25 mouse cellular contexts compared by ENCODE assay signal in genomic region chr7:70279101-70279500, GRCm38 (mm10).
A peak's percentile ranks its signal among the peaks of the same experiment; 100 is the strongest.
DNase-seq lines count a peak whose midpoint lies in the region; ATAC-seq and TF ChIP-seq lines count a peak whose summit lies in the region.
"Had no signal": no experiment of that assay in that cellular context is flagged by ENCODE, and none has a peak within 500 bp of the region (broad histone marks: within the 10 kb centered on the region; RNA-seq: fewer than 3 reads in every experiment).

No protein-coding gene starts in this region.

- WGBS in hindbrain, embryonic 11.5 days, result 2% methylated on average over 3 of the region's 3 CpGs
- WGBS in hindbrain, embryonic 12.5 days, result 5% methylated on average over 3 of the region's 3 CpGs
- WGBS in midbrain, embryonic 14.5 days, result 3% methylated on average over 3 of the region's 3 CpGs
- whole genome bisulfite sequencing in midbrain, embryonic 13.5 days, result under 1% methylated on average over 3 of the region's 3 CpGs

- TF ChIP-seq POLR2A in brain, embryonic 14.5 days (IDR thresholded peaks at IDR 0.05; ENCODE audit: borderline replicate concordance, extremely low read depth, insufficient read depth, insufficient read length, poor library complexity, severe bottlenecking), result no peak

- no peak overlapping the region for H3K4me3 ChIP-seq in hindbrain, embryonic 11.5 days (ENCODE audit: low read depth, low read length)
- H3K4me3 ChIP-seq in hindbrain, embryonic 12.5 days, result no peak overlapping the region
- no peak overlapping the region for H3K4me3 ChIP-seq in midbrain, embryonic 14.5 days (replicated peaks; ENCODE audit: low read depth, low read length)
- no peak overlapping the region for H3K4me3 ChIP-seq in midbrain, embryonic 13.5 days (replicated peaks)
- H3K4me3 ChIP-seq: embryonic facial prominence, embryonic 12.5 days; forebrain, embryonic 13.5 days; forebrain, embryonic 15.5 days had no signal

- H3K9ac ChIP-seq in hindbrain, embryonic 11.5 days (ENCODE audit: low read depth, low read length), result no peak overlapping the region
- H3K9ac ChIP-seq in hindbrain, embryonic 12.5 days, result no peak overlapping the region
- H3K9ac ChIP-seq in midbrain, embryonic 14.5 days (replicated peaks; ENCODE audit: low read length), result no peak overlapping the region
- no peak overlapping the region for H3K9ac ChIP-seq in midbrain, embryonic 13.5 days (replicated peaks)
- H3K9ac ChIP-seq: embryonic facial prominence, embryonic 12.5 days; forebrain, embryonic 13.5 days; forebrain, embryonic 15.5 days; forebrain, postnatal 0 days had no signal

- no peak for TF ChIP-seq CTCF in brain, embryonic 14.5 days (IDR thresholded peaks at IDR 0.05; ENCODE audit: borderline replicate concordance, extremely low read depth, insufficient read depth, insufficient read length)

- peak; percentile 43 for DNase-seq in embryo, embryonic 10.5 days (ENCODE audit: low spot score)
- DNase-seq in embryo, embryonic 11 days, result no peak
- peak; percentile 35 for DNase-seq in hindbrain, embryonic 11.5 days (ENCODE audit: low spot score)
- peak; percentile 21 for DNase-seq in midbrain, embryonic 14.5 days
- DNase-seq in brain, embryonic 14.5 days (ENCODE audit: low read depth), result peak; percentile 20
- DNase-seq: adrenal gland, adult 8-10 months; adrenal gland, postnatal 25 days; B cell, adult 2 months; cerebellum, adult 11-12 months; cerebellum, adult 2 months; cerebellum, adult 9-10 months; cerebellum, postnatal 10 days; cerebellum, postnatal 25 days; forebrain, postnatal 0 days had no signal

- H3K4me1 ChIP-seq in hindbrain, embryonic 11.5 days (replicated peaks; ENCODE audit: control insufficient read depth, insufficient read depth, low read length), result peaks cover 10% of the 10 kb centered on the region
- peaks cover 24% of the 10 kb centered on the region for H3K4me1 ChIP-seq in hindbrain, embryonic 12.5 days
- 0 out of 2 replicates have a peak, but pooled peaks cover 4% of the 10 kb centered on the region for H3K4me1 ChIP-seq in midbrain, embryonic 14.5 days (ENCODE audit: control insufficient read depth, insufficient read depth, low read length)
- peaks cover 25% of the 10 kb centered on the region for H3K4me1 ChIP-seq in midbrain, embryonic 13.5 days (replicated peaks)

- H3K27me3 ChIP-seq in hindbrain, embryonic 11.5 days (ENCODE audit: control insufficient read depth, insufficient read depth, low read length), result peaks cover 42% of the 10 kb centered on the region
- H3K27me3 ChIP-seq in hindbrain, embryonic 12.5 days, result peaks cover 68% of the 10 kb centered on the region
- H3K27me3 ChIP-seq in midbrain, embryonic 14.5 days (ENCODE audit: control insufficient read depth, insufficient read depth, low read length), result peaks cover 70% of the 10 kb centered on the region
- peaks cover 85% of the 10 kb centered on the region for H3K27me3 ChIP-seq in midbrain, embryonic 13.5 days
- H3K27me3 ChIP-seq: CH12.LX, Patski had no signal

- H3K36me3 ChIP-seq in hindbrain, embryonic 11.5 days (ENCODE audit: control insufficient read depth, insufficient read depth, low read length), result no peaks in the 10 kb centered on the region
- no peaks in the 10 kb centered on the region for H3K36me3 ChIP-seq in hindbrain, embryonic 12.5 days
- H3K36me3 ChIP-seq in midbrain, embryonic 14.5 days (ENCODE audit: control insufficient read depth, insufficient read depth, low read length), result no peaks in the 10 kb centered on the region
- no peaks in the 10 kb centered on the region for H3K36me3 ChIP-seq in midbrain, embryonic 13.5 days
- H3K36me3 ChIP-seq: embryonic facial prominence, embryonic 10.5 days; embryonic facial prominence, embryonic 12.5 days; forebrain, embryonic 15.5 days; G1E had no signal

- H3K27ac ChIP-seq in hindbrain, embryonic 11.5 days (ENCODE audit: low read depth, low read length), result no peak overlapping the region
- H3K27ac ChIP-seq in hindbrain, embryonic 12.5 days, result no peak overlapping the region
- no peak overlapping the region for H3K27ac ChIP-seq in midbrain, embryonic 14.5 days (replicated peaks; ENCODE audit: low read depth, low read length)
- no peak overlapping the region for H3K27ac ChIP-seq in midbrain, embryonic 13.5 days
- H3K27ac ChIP-seq: embryonic facial prominence, embryonic 10.5 days; embryonic facial prominence, embryonic 12.5 days; forebrain, embryonic 13.5 days; forebrain, embryonic 15.5 days had no signal

- no peak overlapping the region for H3K4me2 ChIP-seq in hindbrain, embryonic 11.5 days (replicated peaks; ENCODE audit: low read depth, low read length)
- H3K4me2 ChIP-seq in hindbrain, embryonic 12.5 days (replicated peaks), result no peak overlapping the region
- no peak overlapping the region for H3K4me2 ChIP-seq in midbrain, embryonic 14.5 days (ENCODE audit: low read length)
- H3K4me2 ChIP-seq in midbrain, embryonic 13.5 days (replicated peaks), result no peak overlapping the region
- H3K4me2 ChIP-seq: forebrain, embryonic 13.5 days; forebrain, embryonic 15.5 days had no signal

- ATAC-seq in hindbrain, embryonic 11.5 days (ENCODE audit: low FRiP score), result no peak
- ATAC-seq in hindbrain, embryonic 12.5 days (ENCODE audit: low FRiP score), result no peak
- no peak for ATAC-seq in midbrain, embryonic 14.5 days (ENCODE audit: low FRiP score, low TSS enrichment)
- ATAC-seq in midbrain, embryonic 13.5 days, result no peak
- ATAC-seq: activated CD4-positive, CD25-positive, alpha-beta regulatory T cell, adult 4 months; CD4-positive, CD25-positive, alpha-beta regulatory T cell, adult 4 months; forebrain, embryonic 13.5 days; forebrain, embryonic 15.5 days; forebrain, postnatal 0 days; Patski had no signal

- H3K9me3 ChIP-seq in hindbrain, embryonic 11.5 days (ENCODE audit: control insufficient read depth, low read length), result no peaks in the 10 kb centered on the region
- H3K9me3 ChIP-seq in hindbrain, embryonic 12.5 days (replicated peaks), result no peaks in the 10 kb centered on the region
- H3K9me3 ChIP-seq in midbrain, embryonic 14.5 days (ENCODE audit: control insufficient read depth, low read length), result no peaks in the 10 kb centered on the region
- H3K9me3 ChIP-seq in midbrain, embryonic 13.5 days, result no peaks in the 10 kb centered on the region
- H3K9me3 ChIP-seq: embryonic facial prominence, embryonic 10.5 days; embryonic facial prominence, embryonic 12.5 days; forebrain, embryonic 13.5 days; forebrain, embryonic 15.5 days had no signal
